Mouse (Mus musculus) ES-E14 (cell line): ENCODE measurements around the gene Pgm2. TPM values are rescaled to one million over a fixed set of nuclear protein-coding genes. Genes with fewer than 3 reads are reported as not detected.

ENCODE experiments used
- DNase-seq: peaks from one replicate; pipeline ENCODE4 v3.0.0-alpha.2; 2013; ENCODE audit warnings: low read depth, low spot score
- H3K27ac ChIP-seq: 2 replicates; pipeline ENCODE4 v1.5.1; 2012; ENCODE audit warnings: low read depth, mild to moderate bottlenecking, low read length, moderate library complexity, mixed read lengths; ENCODE audit not compliant: poor library complexity, insufficient read depth, severe bottlenecking
- H3K36me3 ChIP-seq: 2 replicates; pipeline ENCODE4 v1.6.1; 2012; ENCODE audit warnings: mild to moderate bottlenecking, low read length, moderate library complexity, mixed read lengths; ENCODE audit not compliant: control insufficient read depth, poor library complexity, insufficient read depth, severe bottlenecking
- H3K4me1 ChIP-seq, 2 experiments: fragments of 150-350 bp in 1 of 2; sonication (generic) in 1 of 2; 2 replicates each; pipeline ENCODE4 v1.6.1; 2012; ENCODE audit warnings: low read length in 2 of 2, mild to moderate bottlenecking in 1 of 2, mixed read lengths in 1 of 2; ENCODE audit not compliant: control insufficient read depth in 2 of 2, insufficient read depth in 2 of 2, poor library complexity in 1 of 2
- H3K4me3 ChIP-seq, 2 experiments: fragments of 150-350 bp in 1 of 2; sonication (generic) in 1 of 2; 2 replicates each; pipeline ENCODE4 v1.5.1; 2012; ENCODE audit warnings: low read length in 2 of 2, low read depth in 1 of 2, mild to moderate bottlenecking in 1 of 2, mixed read lengths in 1 of 2; ENCODE audit not compliant: insufficient read depth in 1 of 2, poor library complexity in 1 of 2, severe bottlenecking in 1 of 2
- H3K9ac ChIP-seq: 2 replicates; pipeline ENCODE4 v1.6.1; 2012; ENCODE audit warnings: low read depth, mild to moderate bottlenecking, low read length, mixed read lengths; ENCODE audit not compliant: poor library complexity, insufficient read depth, severe bottlenecking
- H3K9me3 ChIP-seq: fragments of 150-350 bp; sonication (generic); 2 replicates; pipeline ENCODE4 v1.6.1; 2012; ENCODE audit warnings: low read depth, mild to moderate bottlenecking, low read length; ENCODE audit not compliant: control insufficient read depth, insufficient read depth
- CHD2 ChIP-seq: IDR thresholded peaks from 2 replicates; pipeline ENCODE4 v1.6.1; 2014; ENCODE audit warnings: mild to moderate bottlenecking, low read depth, low read length, inconsistent platforms
- HCFC1 ChIP-seq: IDR thresholded peaks from 2 replicates; pipeline ENCODE4 v1.6.1; 2012; ENCODE audit warnings: low read length, inconsistent platforms, borderline replicate concordance; ENCODE audit not compliant: insufficient read depth
- MAFK ChIP-seq: IDR thresholded peaks from 2 replicates; pipeline ENCODE4 v1.6.1; 2014; ENCODE audit warnings: mild to moderate bottlenecking, low read depth, low read length, inconsistent platforms; ENCODE audit not compliant: insufficient read depth
- ZC3H11A ChIP-seq: IDR thresholded peaks from 2 replicates; pipeline ENCODE4 v1.6.1; 2012; ENCODE audit warnings: low read depth, mild to moderate bottlenecking, inconsistent platforms, low read length, borderline replicate concordance
- ZNF384 ChIP-seq: IDR thresholded peaks from 2 replicates; pipeline ENCODE4 v1.6.1; 2012; ENCODE audit warnings: low read depth, low read length, inconsistent platforms
- in situ Hi-C, 2 experiments: fragments of 600-800 bp; cut with MboI; formaldehyde crosslinking; loops; one replicate each; pipeline ENCODE4 v1.15.1; 2025; ENCODE audit warnings: low sequenced_read_pairs in 2 of 2, inconsistent platforms in 1 of 2; ENCODE audit not compliant: unreplicated experiment in 2 of 2
- total RNA-seq: library from RNA; depleted of rRNA; stranded (reverse); fragments of 300-350 nt; gene quantifications from 2 replicates; pipeline ENCODE4 v1.2.3, GENCODE M21; 2012; rRNA removed

The Pgm2 gene
- total RNA-seq = 10.7 and 11.9 TPM in 2 replicates

- TF ChIP-seq ZC3H11A (no peak), HCFC1 (no peak), MAFK (no peak), CHD2 (no peak), ZNF384 (no peak)
Measured at GRCm38 (mm10) chr5:64092748-64093292, at the start of gene Pgm2. Gene Pgm2, plus strand, starts transcription at chr5:64092950.

GRCm38 (mm10) chr5:64043694-64044453 lies 48.9 kb upstream of the Pgm2 start:
- no peaks in the 10 kb centered on the region for H3K36me3 ChIP-seq
- no peak overlapping the region for H3K9ac ChIP-seq
- in situ Hi-C loops = no loop called here
- H3K27ac ChIP-seq = no peak overlapping the region
- no peaks in the 10 kb centered on the region for H3K9me3 ChIP-seq
- DNase-seq = no peak
- TF ChIP-seq HCFC1 (no peak), ZNF384 (no peak), CHD2 (no peak), MAFK (no peak)
- H3K4me1 ChIP-seq = peaks cover 0 to 5% of the 10 kb centered on the region in 2 experiments; a peak in 2 of 4 replicates
- H3K4me3 ChIP-seq = no peak overlapping the region

More at GRCm38 (mm10) chr5:64092748-64093292, at the start of gene Pgm2:
- peak; percentile 91 for DNase-seq
- H3K9ac ChIP-seq = peak within 1 kb of the TSS; percentile 79
- no peaks in the 10 kb centered on the region for H3K9me3 ChIP-seq
- peak within 1 kb of the TSS; percentile 81 to 92 for H3K4me3 ChIP-seq
- peaks cover 5 to 9% of the 10 kb centered on the region in 2 experiments; a peak in 3 of 4 replicates for H3K4me1 ChIP-seq
- in situ Hi-C loops = no loop called here
- H3K27ac ChIP-seq = peak within 1 kb of the TSS; percentile 16; the same call in 1 of the 2 replicates
- no peaks in the 10 kb centered on the region for H3K36me3 ChIP-seq

- TF ChIP-seq CHD2 (no peak), MAFK (no peak), HCFC1 (no peak), ZNF384 (no peak), ZC3H11A (no peak)
- in situ Hi-C loops = no loop called here
- DNase-seq = no peak
- Histone ChIP-seq H3K4me3 (no peak overlapping the region), H3K9me3 (no peaks in the 10 kb centered on the region), H3K9ac (no peak overlapping the region), H3K27ac (no peak overlapping the region), H3K4me1 (peaks cover 0 to 9% of the 10 kb centered on the region in 2 experiments; a peak in 2 of 4 replicates), H3K36me3 (no peaks in the 10 kb centered on the region)
Measured at GRCm38 (mm10) chr5:64044790-64045189, 48.0 kb upstream of the Pgm2 start.

GRCm38 (mm10) chr5:64045502-64045901 lies 47.2 kb upstream of the Pgm2 start:
- Histone ChIP-seq H3K4me1 (peaks cover 0 to 9% of the 10 kb centered on the region in 2 experiments; a peak in 2 of 4 replicates), H3K27ac (no peak overlapping the region), H3K36me3 (no peaks in the 10 kb centered on the region), H3K9me3 (no peaks in the 10 kb centered on the region), H3K9ac (no peak overlapping the region), H3K4me3 (no peak overlapping the region)
- in situ Hi-C loops = no loop called here
- no peak for TF ChIP-seq ZNF384
- TF ChIP-seq HCFC1 = no peak
- no peak for TF ChIP-seq CHD2
- no peak for TF ChIP-seq MAFK
- no peak for TF ChIP-seq ZC3H11A
- DNase-seq = no peak
